Mouse (Mus musculus) gastrocnemius, postnatal 36 days (tissue): ENCODE measurements around the gene 2010111I01Rik. TPM values are rescaled to one million over a fixed set of nuclear protein-coding genes. Genes with fewer than 3 reads are reported as not detected.

Source experiments
- DNase-seq, 2 experiments: peaks; one replicate each; pipeline ENCODE4 v3.0.0; 2022
- intact Hi-C: fragments of 180-260 bp; cut with DNase I; formaldehyde crosslinking; loops from one replicate; pipeline ENCODE4 v1.15.1; 2025
- total RNA-seq, 2 experiments: library from RNA; stranded (reverse); gene quantifications; 2 replicates each; pipeline ENCODE4 v1.2.3; 2021

The 2010111I01Rik gene
- total RNA-seq, 2 experiments from 2014 or later: 62.5 to 70.3 TPM

DNA sequence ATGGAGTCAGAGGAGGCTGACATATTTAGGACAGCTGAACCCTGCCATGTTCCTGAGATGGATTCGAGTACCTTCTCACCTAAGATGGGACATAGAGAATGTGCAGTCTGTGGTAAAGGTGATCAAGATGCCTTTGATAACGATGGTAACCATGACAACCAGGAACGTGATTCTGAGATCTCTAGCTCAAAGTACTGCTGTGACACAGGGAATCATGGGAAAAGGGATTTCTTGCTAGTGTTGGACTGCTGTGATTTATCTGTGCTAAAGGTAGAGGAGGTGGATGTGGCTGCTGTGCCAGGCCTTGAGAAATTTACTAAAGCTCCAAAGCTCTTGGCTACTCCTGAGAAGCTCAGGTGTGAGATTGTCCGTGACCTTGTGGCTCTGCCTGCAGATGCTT is 50.7 kb downstream of the 2010111I01Rik start:
- intact Hi-C loops: no loop called here

DNA sequence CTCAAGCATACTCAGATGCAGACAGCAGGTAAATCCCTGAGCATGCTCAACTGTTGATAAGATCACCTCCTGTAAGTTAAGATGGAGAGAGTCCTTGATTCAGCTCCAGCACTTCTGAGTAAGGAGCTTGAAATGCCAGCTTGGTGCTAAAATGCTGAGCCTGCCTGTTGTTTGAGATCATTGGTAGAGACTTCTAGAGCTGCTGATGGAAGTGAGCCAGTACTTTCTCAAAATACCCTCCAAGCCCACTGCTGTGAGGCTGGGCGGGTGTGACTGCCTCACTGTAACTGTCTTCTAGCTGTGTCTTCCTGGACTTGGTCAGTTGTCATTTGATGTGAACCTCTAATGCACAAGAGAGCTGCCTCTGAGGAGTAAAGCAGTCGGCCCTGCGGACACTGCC is 51.4 kb downstream of the 2010111I01Rik start:
- DNase-seq: no peak
- intact Hi-C loops: no loop called here

More for the DNA sequence above, 50.7 kb downstream of the 2010111I01Rik start:
- no peak for DNase-seq

DNA sequence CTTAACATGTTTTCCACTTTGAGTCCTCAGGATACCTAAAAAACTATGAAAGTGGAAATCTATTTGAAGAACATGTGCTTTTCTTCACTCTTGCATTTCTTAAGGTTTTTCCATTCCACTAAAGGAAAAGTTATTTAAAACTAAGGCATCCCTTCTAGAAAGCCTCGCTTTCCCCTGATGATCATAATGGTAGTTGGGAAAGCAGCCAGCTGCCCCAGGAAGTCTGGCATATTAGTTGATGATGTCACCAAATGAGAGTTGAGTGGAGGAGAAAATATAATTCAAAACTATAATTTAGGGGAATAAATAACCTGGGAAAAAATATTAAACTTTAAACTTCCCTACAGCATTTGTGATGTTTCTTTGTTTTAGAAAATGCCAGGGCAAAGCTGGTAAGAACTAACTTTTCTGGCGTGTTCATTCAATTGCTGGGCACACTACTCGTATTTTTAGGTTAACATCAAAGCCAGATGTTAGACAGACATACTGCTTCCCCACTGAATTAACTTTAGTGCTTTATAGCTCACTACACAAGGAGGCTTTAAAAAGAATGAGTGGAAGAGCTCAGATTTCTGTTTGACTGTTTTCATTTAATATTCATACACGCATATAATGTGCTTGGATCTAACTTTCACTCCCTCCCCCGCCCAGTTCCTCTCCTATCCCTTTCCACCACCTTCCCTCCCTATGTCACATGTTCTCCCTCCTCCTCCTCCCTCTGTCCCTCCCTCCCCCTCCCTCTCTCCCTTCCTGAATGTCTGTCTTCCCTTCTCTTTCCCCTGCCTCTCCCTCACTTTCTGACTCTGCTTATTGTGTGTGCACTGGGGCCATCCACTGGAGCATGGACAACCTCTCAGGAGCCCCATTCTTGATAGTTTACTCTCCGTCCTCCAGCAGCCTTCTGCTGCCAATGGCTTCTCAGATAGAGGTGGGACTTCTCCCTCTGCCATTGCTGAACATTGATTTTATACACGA is 58.8 kb downstream of the 2010111I01Rik start:
- intact Hi-C loops: no loop called here
- DNase-seq: no peak

DNA sequence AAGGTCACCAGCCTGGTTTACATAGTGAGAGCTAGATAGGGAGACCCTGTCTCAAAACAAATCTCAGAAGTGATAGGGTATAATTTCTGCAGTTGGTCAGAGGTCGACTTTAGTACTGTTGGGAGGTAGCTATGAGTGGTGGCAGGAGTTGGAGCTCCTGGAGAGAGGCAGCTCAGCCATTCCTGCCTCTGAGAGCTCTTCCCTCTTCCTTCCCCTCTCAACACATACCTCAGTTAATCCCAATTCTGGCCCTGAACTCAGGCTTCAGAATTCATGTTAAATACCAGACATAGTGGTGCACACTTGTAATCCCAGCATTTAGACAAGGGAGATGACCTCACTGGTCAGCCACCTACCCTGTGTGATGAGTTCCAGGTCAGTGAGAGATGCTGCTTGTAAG is 65.3 kb downstream of the 2010111I01Rik start:
- intact Hi-C loops: no loop called here
- DNase-seq: no peak

DNA sequence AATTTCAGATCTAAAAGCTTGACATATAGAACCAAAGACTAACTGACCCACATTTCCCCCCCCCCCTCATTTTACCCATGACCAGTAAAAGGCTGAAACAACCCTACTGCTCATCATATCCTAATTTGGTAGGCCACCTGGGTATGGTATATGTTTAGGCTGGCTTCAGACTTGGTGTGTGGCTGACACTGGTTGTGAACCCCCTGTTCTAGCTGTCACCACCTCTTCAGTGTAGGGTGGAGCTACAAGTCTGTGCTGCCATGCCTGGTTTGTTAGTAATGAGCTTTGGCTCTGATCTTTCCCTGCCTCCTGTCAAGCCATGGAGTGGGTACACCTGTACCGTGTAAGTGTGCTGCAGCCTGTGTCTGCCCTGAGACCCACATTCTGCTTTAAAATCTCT is 66.6 kb downstream of the 2010111I01Rik start:
- no peak for DNase-seq
- intact Hi-C loops: no loop called here

DNA sequence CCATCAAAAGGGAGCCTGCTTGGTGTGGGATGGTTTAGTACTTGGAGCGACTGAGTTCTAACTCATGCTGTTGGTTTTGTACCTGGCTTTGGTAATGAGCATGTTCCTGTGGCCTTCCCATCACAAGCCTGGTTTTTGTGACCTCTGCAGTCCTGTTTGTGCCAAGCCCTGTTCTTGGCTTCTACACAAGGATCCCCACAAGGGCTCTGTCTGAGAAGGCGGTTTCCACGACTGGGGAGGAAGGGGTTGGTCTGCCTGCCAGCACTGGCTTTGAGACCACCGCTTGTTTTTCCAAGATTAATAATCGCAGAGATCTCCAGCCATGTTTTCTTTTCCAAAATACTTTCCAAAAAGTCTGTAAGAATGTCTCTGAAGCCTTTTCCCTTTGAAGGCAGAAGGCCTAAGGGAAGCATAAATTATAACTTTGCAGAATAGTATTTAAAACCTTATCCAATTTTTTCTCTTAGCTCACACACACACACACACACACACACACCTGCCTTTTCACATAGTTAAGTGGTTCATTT is 67.7 kb downstream of the 2010111I01Rik start:
- no peak for DNase-seq
- intact Hi-C loops: no loop called here

DNA sequence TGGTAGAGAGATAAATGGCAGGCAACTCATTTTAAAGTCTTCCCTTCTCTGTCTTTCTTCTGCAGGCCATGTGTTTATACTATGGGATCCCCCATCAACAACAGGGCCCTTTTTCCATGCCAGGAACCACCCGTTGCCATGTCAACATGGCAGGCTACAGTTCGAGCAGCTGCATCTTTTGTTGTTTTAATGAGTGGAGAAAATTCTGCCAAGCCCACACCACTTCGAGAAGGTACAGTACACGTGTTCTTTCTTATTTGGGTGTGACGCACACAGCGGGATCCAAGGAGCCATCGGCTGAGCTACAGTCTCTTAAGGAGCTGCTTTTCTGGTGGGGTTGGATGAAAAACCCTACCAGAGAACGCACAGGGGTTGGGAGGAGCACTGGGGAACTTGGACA is 68.3 kb downstream of the 2010111I01Rik start:
- DNase-seq: no peak
- intact Hi-C loops: no loop called here

DNA sequence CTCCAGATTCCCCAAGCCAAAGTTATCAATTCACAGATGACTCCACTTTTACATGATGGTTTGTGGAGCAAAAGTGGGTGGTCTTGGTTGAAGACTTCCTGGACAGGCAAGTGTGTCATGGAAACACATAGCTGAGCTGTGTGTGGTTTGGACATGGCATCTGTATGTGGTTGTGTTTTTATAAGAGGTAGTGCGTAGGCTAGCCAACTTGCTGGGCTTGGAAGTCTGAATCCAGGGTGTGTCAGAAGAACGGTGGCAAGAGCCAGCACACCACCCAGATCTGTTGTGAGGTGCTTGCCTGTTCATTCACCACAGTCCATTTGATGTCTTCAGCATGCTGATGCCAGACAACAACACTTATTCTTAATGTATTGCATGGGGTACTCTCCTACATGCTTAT is 68.7 kb downstream of the 2010111I01Rik start:
- intact Hi-C loops: no loop called here
- no peak for DNase-seq

DNA sequence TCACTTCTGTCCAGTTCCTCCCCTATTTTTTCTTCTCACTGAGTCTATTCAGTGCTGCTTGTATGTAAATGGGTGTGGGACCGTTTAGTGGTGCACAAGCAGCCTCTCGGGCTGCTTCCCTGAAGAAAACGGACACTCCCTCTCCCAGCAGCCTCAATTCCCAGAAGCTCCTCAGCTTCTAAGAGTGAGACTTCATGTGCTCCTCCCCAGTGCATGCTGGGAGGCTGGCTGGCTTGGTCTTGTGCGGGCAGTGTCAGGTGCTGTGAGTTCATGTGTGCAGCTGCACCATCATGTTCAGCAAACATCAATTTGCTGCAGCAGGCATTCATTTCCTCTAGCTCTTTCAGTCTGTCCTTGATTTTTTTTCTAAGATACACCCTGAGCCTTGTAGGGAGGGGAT is 70.0 kb downstream of the 2010111I01Rik start:
- no peak for DNase-seq
- intact Hi-C loops: no loop called here

DNA sequence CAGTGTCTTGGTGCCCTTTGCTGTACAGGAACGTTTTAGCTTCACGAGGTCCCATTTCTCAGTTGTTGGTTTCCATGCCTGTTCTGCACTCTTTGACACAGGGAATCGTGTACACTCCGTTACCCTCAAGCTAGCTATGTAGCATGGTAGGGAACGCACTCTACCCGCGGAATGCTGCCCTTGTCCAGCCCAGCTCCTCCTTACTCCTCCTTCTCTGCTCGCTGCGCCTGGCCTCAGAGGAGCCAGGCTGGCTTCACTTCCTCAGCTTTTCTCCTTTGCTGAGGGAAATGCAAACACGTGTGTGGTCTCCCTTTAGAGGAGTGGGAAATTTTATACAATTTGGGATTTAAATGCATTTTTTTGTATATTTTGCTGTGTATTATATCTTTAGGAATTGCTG is 73.2 kb downstream of the 2010111I01Rik start:
- intact Hi-C loops: no loop called here
- no peak for DNase-seq

DNA sequence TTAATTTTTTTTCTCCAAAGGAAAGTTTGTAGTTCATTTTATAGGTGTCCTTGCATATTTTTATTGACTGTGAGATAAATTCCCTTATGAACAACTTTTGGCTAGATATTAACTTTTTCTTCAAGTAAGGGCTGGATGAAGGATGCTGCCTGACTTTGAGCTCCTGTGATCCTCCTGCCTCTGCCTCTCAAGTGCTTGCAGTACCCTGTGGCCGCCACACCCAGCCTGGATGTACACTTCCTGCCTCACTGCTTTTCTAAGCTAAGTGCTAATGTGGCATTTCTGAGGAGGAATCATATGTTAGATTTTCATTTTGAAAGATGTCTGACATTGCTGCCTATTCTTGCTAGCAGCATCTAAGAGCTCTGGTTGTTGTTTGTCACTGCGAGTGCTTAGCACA is 73.7 kb downstream of the 2010111I01Rik start:
- intact Hi-C loops: no loop called here
- no peak for DNase-seq

DNA sequence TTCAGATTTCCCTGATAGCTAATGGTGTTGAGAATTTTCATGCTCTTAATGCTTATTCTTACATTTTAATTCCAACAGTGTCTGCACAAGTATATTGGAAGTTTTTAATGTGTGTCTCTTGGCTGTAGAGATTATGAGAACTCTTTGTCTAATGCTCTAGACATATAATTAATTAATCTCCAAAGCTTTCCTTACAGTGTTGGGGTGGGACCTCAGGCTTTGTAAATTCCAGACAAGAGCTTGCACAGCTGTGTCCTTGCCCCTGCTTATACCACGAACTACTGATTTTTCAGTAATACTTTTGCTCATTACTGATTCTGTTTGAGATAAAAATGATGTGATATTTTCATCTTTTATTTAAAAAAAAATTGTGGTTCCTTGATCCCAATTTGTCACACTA is 74.2 kb downstream of the 2010111I01Rik start:
- intact Hi-C loops: no loop called here
- no peak for DNase-seq

DNA sequence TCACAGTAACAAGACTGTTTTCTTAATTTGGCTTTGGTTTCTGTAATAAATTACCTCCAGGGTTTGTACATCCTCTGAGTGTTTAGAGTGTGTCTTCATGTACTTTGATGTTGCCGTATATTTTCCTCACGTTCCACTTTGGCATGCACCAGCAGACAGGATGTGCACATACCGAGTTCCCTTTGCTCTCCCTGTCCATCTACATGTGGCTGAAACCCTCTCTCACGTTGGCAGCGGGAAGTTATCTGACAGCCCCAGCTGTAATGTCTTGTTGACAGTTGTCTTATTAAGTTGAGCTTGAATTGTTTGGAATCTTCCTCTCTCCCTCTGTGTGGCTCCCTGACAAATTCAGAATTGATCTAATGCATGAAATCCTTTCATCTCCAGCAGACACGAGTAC is 74.6 kb downstream of the 2010111I01Rik start:
- intact Hi-C loops: no loop called here
- no peak for DNase-seq

DNA sequence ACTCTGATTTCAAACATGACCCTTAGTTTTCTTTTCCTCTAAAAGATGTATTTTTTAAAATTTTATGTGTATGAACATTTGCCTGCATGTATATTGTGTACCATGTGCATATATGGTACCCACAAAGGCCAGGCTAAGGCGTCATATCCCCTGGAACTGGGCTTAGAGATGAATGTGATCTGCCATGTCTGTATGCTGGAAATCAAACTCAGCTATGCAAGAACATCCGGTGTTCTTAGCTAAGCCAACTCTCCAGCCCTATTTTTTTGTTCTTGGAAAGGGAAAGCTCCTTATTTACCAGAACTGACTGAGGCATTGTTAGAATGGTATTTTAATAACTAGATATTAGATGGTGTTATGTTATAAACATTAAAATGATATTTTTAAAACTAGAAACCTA is 75.2 kb downstream of the 2010111I01Rik start:
- intact Hi-C loops: loop anchor here (5.0 kb wide), 1 partner anchor 113 kb away; no protein-coding TSS in a partner anchor
- DNase-seq: no peak

DNA sequence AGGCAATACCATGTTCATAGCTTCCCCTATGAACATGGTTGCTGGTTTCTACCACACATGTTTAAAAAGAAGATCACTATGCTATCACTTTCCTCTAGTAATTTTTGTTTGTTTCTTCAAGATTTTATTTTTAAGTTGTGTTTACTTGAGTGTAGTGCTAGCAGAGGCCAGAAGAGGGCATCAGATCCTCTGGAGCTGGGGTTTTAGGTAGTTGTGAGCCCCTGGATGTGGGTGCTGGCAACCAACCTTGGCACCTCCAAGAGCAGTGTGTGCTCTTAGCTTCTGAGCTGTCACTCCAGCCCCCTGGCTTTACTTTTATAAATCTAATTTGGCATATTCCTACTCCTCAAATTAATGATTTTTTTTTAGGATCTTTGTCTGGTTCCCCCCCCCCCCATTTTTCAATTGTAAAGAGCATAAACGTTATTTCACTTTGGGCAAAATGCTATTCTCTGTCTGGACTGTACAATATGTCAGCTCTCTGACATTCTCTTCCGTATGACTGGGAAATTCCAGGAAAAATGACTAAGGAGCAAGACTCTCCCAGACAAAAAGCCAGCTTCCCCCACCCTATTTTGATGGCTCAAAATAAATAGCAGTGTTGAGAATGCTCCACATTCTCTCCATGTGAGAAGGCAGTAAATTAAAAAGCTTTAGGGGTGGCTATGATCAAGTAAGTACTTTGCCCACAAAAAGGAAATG is 81.0 kb downstream of the 2010111I01Rik start:
- DNase-seq: no peak
- intact Hi-C loops: loop anchor here (2.0 to 5.0 kb wide), 2 partner anchors 192 to 287 kb away; no protein-coding TSS in a partner anchor

DNA sequence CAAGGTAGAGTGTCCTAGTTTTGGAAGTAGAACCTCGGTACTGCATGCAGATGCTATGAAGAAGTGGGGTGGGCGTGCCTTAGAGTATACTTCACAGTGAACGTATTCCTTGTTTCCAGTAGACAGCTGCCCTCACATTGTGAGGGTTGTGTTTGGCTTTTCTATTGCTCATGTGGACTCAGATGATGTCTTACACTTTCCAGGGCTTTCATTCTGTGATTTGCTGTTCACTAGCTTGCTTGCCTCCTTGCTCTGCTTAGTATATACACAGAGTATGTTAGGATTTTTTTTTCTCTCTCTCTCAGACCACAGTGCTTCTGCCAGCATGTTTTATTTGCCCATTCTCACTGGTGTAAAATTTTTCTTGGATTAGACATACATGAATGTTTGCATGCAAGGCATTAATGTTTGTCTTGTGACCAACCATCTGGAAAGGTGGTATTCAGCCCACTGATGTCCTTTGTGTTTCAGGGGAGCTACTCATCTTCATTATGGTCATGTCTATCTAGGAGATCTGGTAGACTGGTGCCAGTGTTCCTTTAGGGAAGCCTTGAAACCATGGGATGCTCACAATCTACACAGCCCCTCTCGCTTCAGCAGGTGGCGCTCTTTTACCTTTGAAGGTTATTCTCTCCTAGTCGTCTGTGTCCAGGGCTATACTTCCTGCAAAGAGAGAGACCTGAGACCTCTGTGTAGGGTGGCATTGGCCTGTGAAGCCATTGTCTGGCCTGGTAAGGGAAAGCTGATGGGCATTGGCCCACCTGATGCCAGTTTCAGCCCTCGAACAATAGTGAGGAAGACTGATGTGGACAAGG is 81.7 kb downstream of the 2010111I01Rik start:
- intact Hi-C loops: loop anchor here (2.0 to 5.0 kb wide), 2 partner anchors 191 to 286 kb away; no protein-coding TSS in a partner anchor
- DNase-seq: peak; percentile 63 to 71

DNA sequence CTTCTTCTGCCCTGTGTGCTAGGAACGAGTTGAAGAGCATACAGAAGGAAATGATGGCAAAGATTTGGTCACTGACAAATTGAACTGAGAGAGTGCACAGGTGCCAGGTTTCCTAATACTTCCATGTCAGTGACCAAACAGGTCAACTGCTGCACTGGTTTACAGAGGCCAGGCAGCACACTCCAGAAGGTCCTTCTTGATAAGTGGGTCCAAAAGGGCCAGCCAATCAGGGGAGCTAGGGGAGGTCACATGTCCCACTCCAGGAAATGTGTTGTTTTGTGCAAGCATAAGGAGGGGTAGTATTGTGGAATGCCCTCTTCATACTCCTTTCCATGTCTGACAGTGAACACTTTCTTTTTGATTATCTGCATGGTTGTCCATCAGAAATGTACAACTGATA is 99.0 kb downstream of the 2010111I01Rik start:
- intact Hi-C loops: no loop called here
- DNase-seq: no peak

DNA sequence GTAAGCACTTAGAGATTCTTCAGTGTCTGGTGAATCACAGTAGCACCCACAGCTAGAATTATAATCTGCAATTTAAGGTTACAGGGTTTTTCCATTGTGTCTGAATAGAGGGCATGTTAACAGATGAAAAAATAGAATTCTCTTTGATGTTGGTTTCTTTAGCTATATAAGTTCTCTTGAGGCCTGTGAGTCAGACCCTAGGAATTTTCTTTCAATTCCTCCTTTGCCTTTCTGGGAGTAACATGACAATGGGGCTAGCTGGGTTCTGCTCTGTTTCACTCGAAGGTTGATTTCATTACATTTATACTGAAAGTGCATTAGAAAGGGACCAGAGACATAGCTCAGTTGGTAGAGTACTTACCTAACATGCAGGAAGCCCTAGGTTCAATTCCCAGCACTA is 101.9 kb downstream of the 2010111I01Rik start:
- DNase-seq: no peak
- intact Hi-C loops: no loop called here

DNA sequence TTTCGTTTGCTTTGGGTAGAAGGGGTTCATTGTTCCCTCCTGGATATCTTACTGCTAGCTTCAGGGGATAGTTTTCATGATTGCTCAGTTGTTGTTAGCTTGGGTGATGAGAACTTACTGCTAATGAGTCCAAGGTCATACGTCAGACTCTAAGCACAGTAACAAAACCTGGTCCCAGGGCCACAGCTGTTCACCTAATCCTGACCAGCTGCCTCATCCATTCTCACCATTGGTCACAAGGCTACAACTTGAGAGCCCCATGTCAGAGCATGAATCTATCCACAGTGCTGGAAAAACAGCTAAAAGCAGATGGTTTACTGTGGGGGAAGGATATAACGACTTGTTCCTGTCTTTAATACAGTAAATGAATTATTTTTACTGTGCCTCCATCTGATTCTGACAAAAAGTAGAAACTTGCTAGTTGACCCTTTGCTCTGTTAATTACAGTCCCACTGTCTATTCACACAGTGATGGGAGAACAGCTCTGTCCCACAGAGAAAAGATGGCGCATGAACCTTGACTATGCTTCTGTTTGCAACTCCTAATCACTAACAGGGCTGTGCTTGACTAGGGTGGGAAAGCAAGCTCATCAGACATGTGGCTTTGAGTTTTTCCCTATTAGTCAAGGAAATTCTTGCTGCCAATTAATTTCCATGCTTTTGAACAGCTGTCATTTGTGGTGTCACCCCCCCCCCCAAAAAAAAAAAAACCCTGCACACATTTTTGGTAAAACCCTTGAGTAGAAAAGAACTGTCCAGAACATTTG is 103.9 kb downstream of the 2010111I01Rik start:
- no peak for DNase-seq
- intact Hi-C loops: no loop called here

DNA sequence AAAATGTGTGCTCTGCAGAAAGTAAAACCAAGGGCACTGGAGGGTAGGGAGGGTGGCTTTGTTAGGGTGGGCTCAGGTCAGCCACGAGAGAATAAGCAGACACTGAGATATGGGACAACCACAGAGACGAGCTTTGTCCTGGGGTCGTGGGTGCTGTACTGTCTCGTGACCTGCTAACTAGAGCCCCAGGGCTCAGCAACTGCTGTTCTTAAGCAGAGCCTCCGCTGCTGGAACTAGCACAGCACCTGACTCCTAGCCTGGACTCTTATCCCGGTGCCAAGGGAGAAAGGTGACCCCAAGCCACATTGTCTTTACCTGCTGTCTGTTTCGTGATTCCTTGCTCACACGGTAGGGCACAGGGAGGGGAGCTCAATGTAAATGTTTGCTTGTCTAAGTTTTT is 107.2 kb downstream of the 2010111I01Rik start:
- DNase-seq: no peak
- intact Hi-C loops: no loop called here
